Mouse (Mus musculus) heart, postnatal 25 days (tissue): ENCODE measurements at regions not wholly inside any gene's neighbourhood (a gene's known extent, or its start where the extent isn't known, plus 50 kb on each side); places are given as distances from the start of the nearest gene placed in this dataset.

ENCODE experiments used
- DNase-seq: peaks from one replicate; pipeline ENCODE4 v3.0.0; 2022; ENCODE audit warnings: low spot score
- intact Hi-C: fragments of 180-260 bp; cut with DNase I; formaldehyde crosslinking; loops from one replicate; pipeline ENCODE4 v1.15.1; 2025

DNA sequence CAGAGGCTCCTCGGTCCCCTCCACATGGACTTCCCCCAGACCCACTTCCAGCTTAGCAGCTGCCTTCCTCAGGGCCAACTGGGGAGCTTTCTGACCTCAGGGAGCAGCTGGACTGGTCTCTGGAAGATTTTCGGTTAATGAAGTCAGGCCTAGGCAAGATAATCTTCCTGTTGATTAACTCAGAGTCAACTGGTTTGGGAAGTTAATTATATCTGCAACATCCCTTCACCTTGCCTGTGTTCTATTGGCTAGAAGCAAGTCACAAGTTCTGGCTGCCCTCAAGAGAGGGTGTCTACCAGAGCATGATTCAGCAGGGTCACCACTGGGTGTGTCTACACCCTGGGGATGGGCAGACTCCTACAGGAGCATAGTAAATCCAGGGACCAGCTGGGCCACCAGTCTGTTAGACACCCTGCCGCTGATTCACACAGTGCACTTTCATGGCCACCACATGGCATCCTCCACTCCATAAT, 53.9 kb upstream of the Maml3 start:
- intact Hi-C loops = no loop called here
- no peak for DNase-seq

DNA sequence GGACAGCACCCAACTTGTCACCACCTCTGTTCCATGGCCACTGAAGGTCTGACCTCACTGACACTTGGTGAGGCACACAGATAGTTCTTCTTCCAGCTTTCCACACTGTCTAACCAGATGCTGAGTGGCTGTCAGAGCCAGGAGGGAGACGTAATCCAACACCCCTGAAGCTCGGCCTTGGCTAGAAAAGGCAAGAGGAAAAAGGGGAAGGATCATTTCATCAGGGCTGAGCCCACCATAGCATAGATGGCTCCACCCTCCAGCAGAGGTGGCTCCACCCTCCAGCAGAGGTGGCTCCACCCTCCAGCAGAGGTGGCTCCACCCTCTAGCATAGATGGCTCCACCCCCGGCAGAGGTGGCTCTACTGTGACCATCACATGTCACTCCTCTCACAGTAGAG, 56.8 kb upstream of the Maml3 start:
- no peak for DNase-seq
- intact Hi-C loops = no loop called here

DNA sequence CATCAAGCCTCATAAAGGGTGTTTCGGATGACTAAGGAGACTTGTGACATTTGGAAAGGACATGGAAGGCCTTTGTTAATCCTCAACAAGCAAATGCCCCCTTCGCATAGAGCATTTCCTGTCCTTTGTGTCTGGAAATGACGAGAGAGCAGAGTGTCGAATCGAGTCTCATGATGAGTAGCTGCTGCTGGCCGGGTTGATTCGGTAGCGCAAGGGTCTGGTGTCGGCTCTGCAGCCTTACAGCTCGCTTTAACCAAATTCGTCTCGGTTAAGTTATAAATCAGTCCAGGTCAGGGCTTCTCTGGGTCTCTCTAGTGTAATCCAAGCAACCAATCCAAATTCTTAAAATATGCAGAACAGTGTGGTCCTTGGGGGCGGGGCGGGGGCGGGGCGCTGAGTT, 59.1 kb upstream of the Maml3 start:
- DNase-seq = no peak
- intact Hi-C loops = no loop called here

DNA sequence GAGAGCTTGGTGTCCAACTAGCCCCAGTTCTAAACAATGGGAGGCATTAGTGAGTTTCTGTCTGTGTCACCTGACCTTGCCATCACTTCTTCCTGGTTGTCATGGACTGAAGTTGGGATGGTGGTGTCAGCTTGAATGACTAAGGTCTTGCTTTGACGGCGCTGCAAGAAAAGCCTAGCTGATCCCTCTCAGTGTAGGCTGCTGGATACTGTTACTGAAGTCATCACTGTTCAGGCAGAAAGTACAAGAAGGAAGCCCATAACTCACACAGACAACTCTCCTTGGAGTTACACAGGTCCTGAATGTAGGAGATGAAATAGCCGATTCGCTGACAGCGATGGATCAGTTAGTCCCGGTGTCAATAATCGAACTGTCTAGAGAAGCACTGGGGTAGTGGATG, 62.5 kb upstream of the Maml3 start:
- no peak for DNase-seq
- intact Hi-C loops = no loop called here

DNA sequence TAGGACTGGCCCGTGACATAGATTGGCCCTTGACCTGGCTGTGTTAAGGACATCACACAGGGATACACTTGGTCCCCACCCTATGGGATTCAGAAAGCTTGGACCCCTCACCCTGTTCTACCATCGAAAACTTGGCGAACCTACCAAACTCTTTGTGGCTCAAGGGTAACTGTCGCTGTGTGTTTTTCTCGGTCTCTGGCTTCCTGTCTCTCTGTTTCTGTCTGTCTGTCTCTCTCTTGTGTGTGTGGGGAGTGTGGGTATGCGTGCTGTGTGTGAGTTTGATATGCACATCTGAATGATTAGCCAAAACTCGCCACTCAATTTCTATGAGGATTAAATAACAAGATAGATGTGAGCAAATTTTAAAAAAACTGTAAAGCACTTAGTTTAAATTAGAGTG, 66.0 kb upstream of the Maml3 start:
- intact Hi-C loops = no loop called here
- DNase-seq = no peak

DNA sequence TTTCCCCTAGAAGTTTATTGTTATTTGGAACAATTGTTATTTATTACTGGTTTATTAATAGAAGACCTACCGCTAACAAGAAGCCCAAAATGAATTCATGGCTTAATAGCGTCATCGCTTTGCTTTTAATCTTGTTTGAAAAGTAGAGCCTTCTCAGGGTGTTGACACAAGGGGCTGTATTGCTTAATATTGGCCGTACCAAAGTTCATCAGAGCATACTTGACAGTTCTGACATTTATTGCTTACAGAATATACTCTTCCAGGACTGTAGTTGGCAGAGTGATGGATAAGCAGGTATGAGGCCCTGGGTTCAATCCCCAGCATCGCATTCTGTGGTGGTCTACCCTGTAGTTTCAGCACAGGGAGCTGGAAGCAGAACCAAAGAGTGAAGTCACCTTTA, 66.4 kb upstream of the Maml3 start:
- no peak for DNase-seq
- intact Hi-C loops = no loop called here

DNA sequence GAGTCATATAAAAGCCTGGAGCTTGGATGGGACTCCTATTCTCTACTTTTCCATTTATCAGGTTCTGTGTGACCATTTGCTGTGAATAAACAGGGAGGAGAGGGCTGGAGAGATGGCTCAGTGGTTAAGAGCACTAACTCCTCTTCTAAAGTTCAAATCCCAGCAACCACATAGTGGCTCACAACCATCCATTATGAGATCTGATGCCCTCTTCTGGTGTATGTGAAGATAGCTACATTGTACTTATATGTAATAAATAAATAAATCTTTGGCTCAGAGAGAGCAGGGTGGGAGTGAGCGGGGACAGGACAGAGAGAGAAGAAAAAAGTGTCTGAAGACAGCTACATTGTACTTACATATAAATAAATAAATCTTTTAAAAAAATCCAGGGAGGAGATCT, 68.6 kb upstream of the Maml3 start:
- intact Hi-C loops = no loop called here
- DNase-seq = no peak

DNA sequence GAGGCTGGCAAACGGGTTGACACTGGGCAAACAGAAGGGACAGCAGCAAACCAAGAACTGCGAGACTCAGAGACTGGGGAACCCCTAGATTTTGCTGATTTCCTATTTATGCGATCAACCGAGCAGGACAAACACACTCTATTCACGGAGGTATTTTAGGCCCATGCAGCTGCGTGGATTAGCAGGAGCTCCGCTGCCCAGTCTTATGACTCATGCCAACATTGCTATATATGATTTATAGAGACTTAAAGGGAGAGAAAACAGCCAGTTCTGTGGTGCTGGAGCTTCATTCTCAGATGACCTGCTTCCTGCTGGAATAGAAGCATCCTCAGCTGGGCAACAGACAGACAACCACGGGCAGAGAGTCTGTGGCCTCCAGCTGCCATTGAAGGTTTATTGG, 71.2 kb upstream of the Maml3 start:
- intact Hi-C loops = loop anchor here (2.0 kb wide), 1 partner anchor 65 kb away; no protein-coding TSS in a partner anchor
- DNase-seq = no peak

DNA sequence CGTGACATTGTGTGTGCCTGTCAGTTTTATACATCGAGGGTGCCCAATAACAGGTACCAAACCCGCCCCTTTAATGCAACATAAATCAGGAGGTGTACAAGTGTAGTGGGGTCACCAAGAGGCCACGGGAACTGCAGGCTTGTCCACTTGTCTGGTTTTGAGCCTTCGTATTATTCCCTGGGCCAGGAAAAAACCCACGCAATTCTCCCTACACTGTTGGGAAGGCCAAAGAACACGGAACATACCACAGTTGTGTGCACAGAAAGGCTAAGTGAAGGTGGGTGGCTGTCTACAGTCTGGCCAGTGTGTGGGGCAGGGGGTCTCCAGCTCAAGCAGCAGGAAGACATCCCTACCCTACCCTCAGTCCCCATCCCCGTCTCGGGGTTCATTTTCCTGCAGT, 74.0 kb upstream of the Maml3 start:
- no peak for DNase-seq
- intact Hi-C loops = no loop called here

DNA sequence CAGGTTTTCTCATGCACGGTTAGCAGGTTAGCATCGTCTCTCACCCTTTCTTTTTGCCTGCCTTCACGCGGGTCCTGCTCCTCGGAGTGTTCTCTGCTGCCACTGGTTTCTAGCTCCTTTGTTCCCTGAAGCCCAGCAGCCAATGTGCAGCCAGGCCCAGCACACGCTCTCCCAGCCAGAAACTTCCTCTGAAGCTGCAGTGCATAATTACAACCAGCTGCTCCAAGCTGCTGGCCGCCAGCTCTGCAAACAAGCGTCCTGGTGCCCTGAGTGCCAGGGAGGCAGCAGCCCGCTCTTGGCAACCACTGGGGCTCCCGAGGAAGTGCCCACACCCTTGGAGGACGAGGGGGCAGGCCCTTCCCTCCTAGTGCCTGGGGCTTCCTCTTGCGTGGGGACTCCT, 74.8 kb upstream of the Maml3 start:
- intact Hi-C loops = loop anchor here (2.0 kb wide), 2 partner anchors 79 to 135 kb away; no protein-coding TSS in a partner anchor
- DNase-seq = peak; percentile 53

DNA sequence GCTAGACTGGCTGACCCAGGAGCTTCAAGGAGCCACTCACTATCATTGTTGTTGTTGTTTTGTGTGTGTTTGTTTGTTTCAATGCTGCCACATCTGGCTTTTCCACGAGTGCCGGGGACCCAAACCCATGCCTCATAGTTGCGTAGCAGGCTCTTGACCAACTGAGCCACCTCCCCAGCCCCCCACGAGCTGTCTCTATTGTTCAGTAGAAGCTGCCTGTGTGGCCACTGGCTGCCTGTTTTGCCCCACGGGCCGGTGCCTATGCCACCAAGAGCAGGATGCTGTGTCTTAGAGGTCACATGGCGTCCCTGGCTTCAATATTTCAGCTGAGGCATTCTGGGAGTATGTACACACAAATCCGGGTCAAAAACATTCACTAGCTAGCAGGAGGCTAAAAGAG, 75.4 kb upstream of the Maml3 start:
- DNase-seq = no peak
- intact Hi-C loops = loop anchor here (2.0 kb wide), 2 partner anchors 80 to 136 kb away; no protein-coding TSS in a partner anchor

DNA sequence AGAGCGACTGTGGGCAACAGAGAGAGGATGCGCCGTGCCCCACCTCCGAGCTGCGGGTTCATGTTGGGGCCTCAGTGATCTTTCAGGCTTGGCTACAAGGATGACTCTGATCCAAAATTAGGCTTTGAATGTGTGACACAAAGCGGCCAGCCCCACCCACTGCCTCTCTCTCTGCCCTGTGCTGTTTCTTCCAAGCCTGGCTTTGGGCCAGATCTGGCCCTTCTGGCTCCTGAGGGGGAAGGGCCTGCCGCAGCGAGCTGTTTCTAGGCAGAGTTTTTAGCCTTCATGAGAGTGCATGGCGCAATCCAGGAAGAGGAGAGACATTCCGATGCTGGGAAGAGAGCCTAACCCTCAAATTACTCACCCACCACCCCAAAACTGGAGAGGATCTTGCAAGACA, 75.9 kb upstream of the Maml3 start:
- intact Hi-C loops = loop anchor here (2.0 kb wide), 2 partner anchors 80 to 136 kb away; no protein-coding TSS in a partner anchor

DNA sequence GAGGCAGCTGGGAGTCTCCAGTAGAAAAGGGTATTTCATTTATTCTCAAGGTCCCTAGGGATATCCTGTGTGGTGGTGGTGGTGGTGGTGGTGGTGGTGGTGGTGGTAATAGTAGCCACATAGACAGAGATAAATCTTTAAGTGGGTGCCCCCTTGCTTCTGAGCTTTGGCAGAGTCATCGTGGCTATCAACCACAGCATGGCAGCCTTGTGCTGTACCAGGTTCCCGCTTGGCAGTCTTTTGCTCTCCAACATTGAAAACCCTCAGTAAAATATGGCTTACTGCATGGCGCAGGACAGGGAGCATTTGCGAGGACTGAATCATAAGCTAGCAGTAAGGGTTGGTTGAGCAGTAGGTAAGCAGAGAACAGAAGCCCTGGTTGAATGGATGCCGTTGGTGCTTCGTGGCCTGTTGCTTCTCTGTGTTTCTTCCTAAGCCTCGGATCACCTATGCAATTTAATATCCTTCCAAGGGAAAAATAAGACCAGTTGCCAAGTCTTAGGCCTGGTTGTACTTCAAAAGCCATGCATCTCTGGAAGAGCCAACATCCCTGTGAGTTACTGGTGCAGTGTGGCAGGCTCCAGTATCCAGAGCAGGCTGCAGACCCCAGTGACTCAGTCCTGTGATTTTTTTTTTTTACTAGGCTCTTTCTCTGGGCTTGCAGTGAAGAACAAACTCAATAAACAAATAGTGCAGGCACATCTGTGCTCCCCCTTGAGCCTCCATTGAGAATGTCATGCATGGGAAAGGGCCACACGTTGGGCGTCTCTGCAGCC, 76.6 kb upstream of the Maml3 start:
- DNase-seq = no peak
- intact Hi-C loops = loop anchor here (2.0 kb wide), 2 partner anchors 81 to 137 kb away; no protein-coding TSS in a partner anchor

More for the DNA sequence above, 75.9 kb upstream of the Maml3 start:
- DNase-seq = peak; percentile 68

DNA sequence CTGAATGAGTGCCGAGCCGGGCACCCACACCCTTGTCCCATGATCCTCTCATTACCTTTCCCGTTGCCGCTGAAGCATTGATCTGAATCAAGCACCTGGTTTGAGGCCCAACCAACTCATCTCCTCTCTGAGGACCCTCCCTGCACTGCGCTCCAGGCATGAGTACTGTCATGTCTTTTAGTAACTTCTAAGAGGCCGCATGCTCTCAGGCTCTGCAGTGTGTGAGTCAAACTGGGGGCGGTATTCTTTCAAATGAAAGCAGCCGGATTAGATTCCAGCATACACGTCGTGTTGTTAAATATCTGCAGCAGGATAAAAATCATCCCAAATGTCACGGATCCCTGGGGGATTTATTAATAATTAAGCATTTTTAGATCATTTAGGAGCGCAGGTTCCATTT, 79.4 kb upstream of the Maml3 start:
- intact Hi-C loops = no loop called here
- no peak for DNase-seq

DNA sequence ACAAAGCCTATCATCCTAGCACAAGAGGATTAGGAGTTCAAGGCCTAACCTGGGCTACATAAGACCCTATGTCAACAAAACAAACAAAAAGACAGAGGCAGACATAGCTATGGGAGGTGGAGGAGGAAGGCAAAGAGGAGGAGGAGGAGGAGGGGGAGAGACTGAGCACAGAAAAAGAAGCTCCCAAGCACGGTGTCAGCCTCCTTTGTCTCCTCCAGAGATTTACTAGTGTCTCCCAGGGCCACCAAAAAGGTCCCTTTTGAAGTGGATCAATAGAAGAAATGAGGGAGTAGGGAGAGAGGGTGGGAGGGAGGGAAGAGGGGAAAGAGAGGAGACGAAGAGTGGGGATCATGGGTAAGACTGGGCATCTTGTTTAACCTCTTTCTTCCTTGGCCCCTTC, 80.5 kb upstream of the Maml3 start:
- intact Hi-C loops = no loop called here
- DNase-seq = no peak

DNA sequence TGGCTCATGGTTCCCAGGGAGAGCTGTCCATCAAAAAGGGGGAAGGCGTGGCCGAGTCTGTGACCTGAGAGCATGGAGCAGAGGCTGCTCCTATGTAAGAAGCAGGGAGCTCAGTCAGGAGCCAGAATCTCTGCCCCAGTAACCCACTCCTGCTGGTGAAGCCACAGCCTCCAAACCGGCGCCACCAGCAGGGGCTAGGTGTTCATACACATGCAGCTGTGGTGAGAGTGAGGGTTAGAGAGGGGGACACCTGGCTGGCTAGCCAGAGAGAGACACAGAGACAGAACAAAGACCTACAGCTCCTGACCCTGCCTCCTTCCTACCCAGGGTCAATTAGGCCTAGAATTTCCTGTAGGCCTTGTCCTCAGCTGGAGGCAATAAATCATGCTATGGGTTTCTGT, 80.7 kb upstream of the Foxo1 start:
- DNase-seq = no peak
- intact Hi-C loops = no loop called here

DNA sequence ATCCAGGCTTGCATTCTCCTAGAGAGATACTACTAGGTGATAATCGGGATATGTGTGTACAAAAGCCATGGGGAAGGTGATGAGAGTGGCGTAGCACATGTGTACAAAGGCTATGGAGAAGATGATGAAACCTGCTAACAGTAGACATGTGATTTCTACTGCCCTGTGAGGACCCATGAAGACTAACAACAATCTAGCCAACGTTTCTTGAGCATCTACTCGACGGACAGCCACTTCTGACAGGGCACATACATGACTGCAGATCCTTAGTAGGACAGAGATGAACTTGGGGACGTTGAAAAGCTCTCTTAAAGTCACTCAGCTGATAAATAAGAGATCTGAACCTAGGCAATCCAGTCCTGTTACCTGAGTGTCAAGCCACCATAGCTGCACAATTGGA, 79.8 kb upstream of the Foxo1 start:
- intact Hi-C loops = no loop called here
- DNase-seq = no peak

DNA sequence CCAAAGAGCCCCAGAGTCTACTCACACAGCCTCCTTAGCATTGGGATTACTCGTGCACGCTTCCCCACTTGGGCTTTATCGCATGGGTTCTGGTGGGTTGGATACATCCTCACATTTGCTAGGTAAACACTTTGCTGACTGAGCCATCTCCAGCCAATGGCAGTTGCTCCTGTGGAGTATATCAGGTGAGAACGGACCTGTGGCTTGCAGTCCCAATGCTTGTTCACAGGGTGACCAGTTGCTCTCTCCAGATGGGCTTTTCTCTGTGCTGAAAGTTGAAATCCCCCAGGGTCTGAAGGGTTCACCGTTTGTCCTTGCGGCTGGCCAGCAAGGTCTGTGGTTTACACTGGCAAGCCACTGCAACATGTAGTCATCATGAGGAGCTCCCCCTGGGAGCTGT, 79.1 kb upstream of the Foxo1 start:
- no peak for DNase-seq
- intact Hi-C loops = no loop called here

DNA sequence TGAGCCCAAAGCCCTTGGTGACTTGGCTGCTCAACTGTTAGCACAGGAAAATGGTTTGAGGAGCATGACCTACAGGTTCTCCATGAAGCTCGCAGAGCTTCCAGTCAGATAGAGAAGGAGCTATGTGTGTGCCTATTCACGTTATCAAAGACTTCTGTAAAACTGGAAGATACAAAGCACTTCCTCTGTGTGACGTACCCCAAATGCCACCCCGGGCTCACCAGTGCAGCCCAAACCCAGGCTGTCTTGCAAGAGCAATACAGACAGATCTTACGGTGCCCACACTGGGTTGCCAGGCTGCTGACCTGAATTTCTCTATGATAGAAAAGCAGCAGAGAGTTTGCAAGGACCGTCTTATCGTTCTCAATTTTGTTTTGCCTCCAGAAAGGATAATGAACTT, 78.1 kb upstream of the Foxo1 start:
- no peak for DNase-seq
- intact Hi-C loops = loop anchor here (10.0 kb wide), 1 partner anchor 185 kb away; no protein-coding TSS in a partner anchor

DNA sequence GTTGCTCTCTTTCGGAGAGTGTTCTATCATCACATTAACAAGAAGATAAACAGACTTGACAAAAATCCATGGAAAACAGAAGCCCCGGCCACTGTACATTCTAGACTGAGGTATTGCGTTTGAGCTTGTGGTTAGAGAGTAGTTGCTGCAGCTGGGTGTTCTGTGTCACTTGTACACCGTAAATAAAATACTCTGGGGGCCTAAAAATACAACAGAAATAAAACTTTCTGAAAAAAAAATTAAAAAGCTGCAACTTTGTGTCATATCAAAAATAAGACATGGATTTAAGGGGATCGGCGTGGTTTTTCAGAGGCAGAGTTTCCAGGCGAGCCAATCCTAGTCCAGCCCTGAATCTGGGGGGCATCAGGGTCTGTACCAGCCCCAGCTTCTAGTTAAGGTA, 75.1 kb upstream of the Foxo1 start:
- intact Hi-C loops = loop anchor here (10.0 kb wide), 1 partner anchor 188 kb away; no protein-coding TSS in a partner anchor
- no peak for DNase-seq

DNA sequence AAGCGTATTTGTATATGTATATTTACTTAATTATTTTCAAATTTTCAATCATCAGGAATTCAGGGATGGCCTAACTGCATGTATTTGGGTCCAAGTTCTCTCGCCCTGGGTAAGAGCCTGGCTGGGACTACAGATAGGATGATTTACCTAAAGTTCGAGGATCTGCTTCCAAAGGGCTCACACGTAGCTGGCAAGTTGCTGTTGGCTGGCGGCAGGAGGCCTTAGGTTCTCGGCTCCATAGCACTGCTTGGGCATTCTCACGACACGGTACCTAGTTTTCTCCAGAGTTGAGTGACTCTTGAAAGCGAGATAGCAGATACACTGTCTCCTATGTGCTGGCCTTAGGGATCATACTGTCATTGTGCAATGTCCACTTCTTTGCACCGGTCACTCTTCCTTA, 73.9 kb upstream of the Foxo1 start:
- intact Hi-C loops = loop anchor here (10.0 kb wide), 1 partner anchor 189 kb away; no protein-coding TSS in a partner anchor
- no peak for DNase-seq

DNA sequence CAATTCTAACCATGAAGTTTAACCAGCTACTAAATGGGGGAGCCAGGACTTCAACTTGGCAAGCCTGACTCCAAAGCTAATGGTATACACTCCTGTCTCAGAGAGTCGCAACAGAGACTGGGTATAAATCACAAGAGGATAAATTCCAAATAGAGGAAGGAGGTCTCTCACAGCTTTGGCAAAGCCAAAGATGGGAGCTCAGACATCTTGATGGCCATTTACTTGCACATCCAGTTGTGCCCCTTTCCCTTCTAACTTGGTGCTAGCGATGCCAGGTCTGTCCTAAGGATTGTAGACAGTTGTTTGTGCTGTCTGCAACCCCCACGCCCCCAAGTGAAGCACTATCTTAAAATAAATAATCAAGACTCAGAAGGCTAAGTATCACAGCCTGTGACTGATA, 72.7 kb upstream of the Foxo1 start:
- intact Hi-C loops = loop anchor here (5.0 to 10.0 kb wide), 3 partner anchors 148 to 288 kb away; no protein-coding TSS in a partner anchor

More for the DNA sequence above, 72.7 kb upstream of the Foxo1 start:
- DNase-seq = no peak
